Mouse (Mus musculus) midbrain, postnatal 0 days (tissue): Measurements from ENCODE around the gene Rnf19b. TPM values are rescaled to one million over a fixed set of nuclear protein-coding genes. Genes with fewer than 3 reads are reported as not detected.
A peak's percentile ranks its signal among the peaks of the same experiment; 100 is the strongest.

Experiments
- ATAC-seq: fragments of 200-750 bp; cut with Nextera tagmentation; 2 replicates; pipeline ENCODE4 v1.8.0; 2017; ENCODE audit warnings: moderate number of reproducible peaks, mild to moderate bottlenecking, moderate TSS enrichment, moderate library complexity; ENCODE audit not compliant: low FRiP score
- DNase-seq: peaks from one replicate; pipeline ENCODE4 v3.0.0-alpha.2; 2015; ENCODE audit warnings: low spot score
- H3K27ac ChIP-seq: fragments of 300-500 bp; sonication (generic); 2 replicates; pipeline ENCODE4 v1.5.1; 2014; ENCODE audit warnings: low read depth, mild to moderate bottlenecking, low read length, mixed read lengths
- H3K27me3 ChIP-seq: fragments of 300-500 bp; sonication (generic); 2 replicates; pipeline ENCODE4 v1.6.1; 2014; ENCODE audit warnings: low read length, control low read depth, mixed read lengths; ENCODE audit not compliant: insufficient read depth
- H3K36me3 ChIP-seq: fragments of 300-500 bp; sonication (generic); 2 replicates; pipeline ENCODE4 v1.6.1; 2014; ENCODE audit warnings: low read length, control low read depth, mixed read lengths; ENCODE audit not compliant: insufficient read depth
- H3K4me1 ChIP-seq: fragments of 300-500 bp; sonication (generic); 2 replicates; pipeline ENCODE4 v1.6.1; 2014; ENCODE audit warnings: mild to moderate bottlenecking, control low read depth, antibody characterized with exemption, low read length, mixed read lengths; ENCODE audit not compliant: insufficient read depth
- H3K4me2 ChIP-seq: fragments of 300-500 bp; sonication (generic); 2 replicates; pipeline ENCODE4 v1.6.1; 2014; ENCODE audit warnings: low read depth, mild to moderate bottlenecking, low read length, mixed read lengths; ENCODE audit not compliant: poor library complexity, severe bottlenecking
- H3K4me3 ChIP-seq: fragments of 300-500 bp; sonication (generic); 2 replicates; pipeline ENCODE4 v1.5.1; 2014; ENCODE audit warnings: low read depth, mild to moderate bottlenecking, low read length, moderate library complexity
- H3K9ac ChIP-seq: fragments of 300-500 bp; sonication (generic); replicated peaks from 2 replicates; pipeline ENCODE4 v1.6.1; 2014; ENCODE audit warnings: mild to moderate bottlenecking, low read length, moderate library complexity, mixed read lengths; ENCODE audit not compliant: poor library complexity, severe bottlenecking
- H3K9me3 ChIP-seq: fragments of 300-500 bp; sonication (generic); 2 replicates; pipeline ENCODE4 v1.6.1; 2016; ENCODE audit warnings: low read length, control low read depth
- CTCF ChIP-seq: IDR thresholded peaks from 2 replicates; pipeline ENCODE4 v1.5.1; 2016; ENCODE audit warnings: antibody characterized with exemption, mild to moderate bottlenecking
- WGBS: fragments of 180-500 bp; shearing (Covaris S2); extraction: QIAGEN DNeasy Blood & Tissue Kit; methylation state at CpG from one replicate; pipeline ENCODE4 v1.1.7; 2014; 5-methylcytosine and 5-hydroxymethylcytosine counted together
- polyA plus RNA-seq: library from polyadenylated mRNA; unstranded; fragments of >200 nt; fragmentation: Nextera tagmentation; extraction: Ambion mirVana; gene quantifications from 2 replicates; pipeline ENCODE4 v1.2.1, GENCODE M21; 2015
- total RNA-seq: library from RNA; depleted of rRNA; stranded (reverse); fragments of >200 nt; gene quantifications from 2 replicates; pipeline ENCODE4 v1.2.3, GENCODE M21; 2014

Gene Rnf19b
- total and polyA plus RNA-seq, 2 experiments from 2014 or later = 40.2 to 160 TPM

GRCm38 (mm10) chr4:129047721-129048421, 10.2 kb upstream of the Rnf19b start:
- no peaks in the 10 kb centered on the region for H3K9me3 ChIP-seq
- ATAC-seq (no peak), DNase-seq (no peak)
- 15% methylated on average over 15 of the region's 15 CpGs for WGBS
- peaks cover 4% of the 10 kb centered on the region; the same call in 1 of the 2 replicates for H3K4me1 ChIP-seq
- H3K4me3 ChIP-seq = peak overlapping the region; percentile 41
- no peaks in the 10 kb centered on the region for H3K27me3 ChIP-seq
- no peak for TF ChIP-seq CTCF
- H3K36me3 ChIP-seq = no peaks in the 10 kb centered on the region; the same call in 1 of the 2 replicates
- H3K4me2 ChIP-seq = peak overlapping the region; percentile 80
- H3K27ac ChIP-seq = peak overlapping the region; percentile 98
- peak overlapping the region; percentile 69 for H3K9ac ChIP-seq

GRCm38 (mm10) chr4:129048501-129049305, 9.4 kb upstream of the Rnf19b start:
- H3K9ac ChIP-seq = peak overlapping the region; percentile 69
- H3K27ac ChIP-seq = peak overlapping the region; percentile 98
- ATAC-seq (peak; percentile 92), DNase-seq (peak; percentile 93)
- H3K4me1 ChIP-seq = peaks cover 4% of the 10 kb centered on the region; the same call in 1 of the 2 replicates
- H3K27me3 ChIP-seq = no peaks in the 10 kb centered on the region
- under 1% methylated on average over 44 of the region's 52 CpGs for WGBS
- peak overlapping the region; percentile 80 for H3K4me2 ChIP-seq
- H3K9me3 ChIP-seq = no peaks in the 10 kb centered on the region
- H3K36me3 ChIP-seq = no peaks in the 10 kb centered on the region; the same call in 1 of the 2 replicates
- TF ChIP-seq CTCF = no peak
- peak overlapping the region; percentile 41 for H3K4me3 ChIP-seq

- DNase-seq = peak; percentile 72
- 2% methylated on average over 23 of the region's 23 CpGs for WGBS
- H3K4me2 ChIP-seq = peak overlapping the region; percentile 80
- H3K36me3 ChIP-seq = no peaks in the 10 kb centered on the region; the same call in 1 of the 2 replicates
- H3K4me1 ChIP-seq = peaks cover 4% of the 10 kb centered on the region; the same call in 1 of the 2 replicates
- no peaks in the 10 kb centered on the region for H3K9me3 ChIP-seq
- peak overlapping the region; percentile 41 for H3K4me3 ChIP-seq
- peak overlapping the region; percentile 98 for H3K27ac ChIP-seq
- peak; percentile 32; the same call in 1 of the 2 replicates for ATAC-seq
- peak overlapping the region; percentile 69 for H3K9ac ChIP-seq
- peak; percentile 48 for TF ChIP-seq CTCF
- no peaks in the 10 kb centered on the region for H3K27me3 ChIP-seq
Observed at GRCm38 (mm10) chr4:129049306-129050011, 8.6 kb upstream of the Rnf19b start.

- Histone ChIP-seq H3K36me3 (no peaks in the 10 kb centered on the region; the same call in 1 of the 2 replicates), H3K4me2 (no peak overlapping the region), H3K4me3 (no peak overlapping the region), H3K27me3 (no peaks in the 10 kb centered on the region), H3K9me3 (no peaks in the 10 kb centered on the region), H3K27ac (peak overlapping the region; percentile 98), H3K9ac (0 out of 2 replicates have a peak overlapping the region, but pooled peaks have one; percentile 69), H3K4me1 (peaks cover 4% of the 10 kb centered on the region; the same call in 1 of the 2 replicates)
- ATAC-seq (no peak), DNase-seq (no peak)
- no peak for TF ChIP-seq CTCF
- WGBS = 67% methylated on average over 4 of the region's 4 CpGs
Observed at GRCm38 (mm10) chr4:129050365-129050764, 7.7 kb upstream of the Rnf19b start.

GRCm38 (mm10) chr4:129050901-129051417, 7.1 kb upstream of the Rnf19b start:
- Histone ChIP-seq H3K4me3 (no peak overlapping the region), H3K4me1 (peaks cover 4% of the 10 kb centered on the region; the same call in 1 of the 2 replicates), H3K9ac (no peak overlapping the region), H3K4me2 (no peak overlapping the region), H3K27me3 (no peaks in the 10 kb centered on the region), H3K27ac (peak overlapping the region; percentile 98; the same call in 1 of the 2 replicates), H3K9me3 (no peaks in the 10 kb centered on the region), H3K36me3 (no peaks in the 10 kb centered on the region; the same call in 1 of the 2 replicates)
- no peak for ATAC-seq
- 74% methylated on average over 6 of the region's 6 CpGs for WGBS
- TF ChIP-seq CTCF = no peak
- DNase-seq = no peak
